Mouse (Mus musculus): ENCODE results near the gene Borcs5.

Borcs5 gene

GRCm38 (mm10) chr6:134639210-134639609 lies at the start of gene Borcs5:
TSS of gene Borcs5 (plus strand) at chr6:134639510.
- DNase-seq (ENCODE audit: low spot score) = no peak

- DNase-seq (ENCODE audit: low spot score) = no peak
Measured at GRCm38 (mm10) chr6:134591614-134592013, 47.7 kb upstream of the Borcs5 start.

DNA sequence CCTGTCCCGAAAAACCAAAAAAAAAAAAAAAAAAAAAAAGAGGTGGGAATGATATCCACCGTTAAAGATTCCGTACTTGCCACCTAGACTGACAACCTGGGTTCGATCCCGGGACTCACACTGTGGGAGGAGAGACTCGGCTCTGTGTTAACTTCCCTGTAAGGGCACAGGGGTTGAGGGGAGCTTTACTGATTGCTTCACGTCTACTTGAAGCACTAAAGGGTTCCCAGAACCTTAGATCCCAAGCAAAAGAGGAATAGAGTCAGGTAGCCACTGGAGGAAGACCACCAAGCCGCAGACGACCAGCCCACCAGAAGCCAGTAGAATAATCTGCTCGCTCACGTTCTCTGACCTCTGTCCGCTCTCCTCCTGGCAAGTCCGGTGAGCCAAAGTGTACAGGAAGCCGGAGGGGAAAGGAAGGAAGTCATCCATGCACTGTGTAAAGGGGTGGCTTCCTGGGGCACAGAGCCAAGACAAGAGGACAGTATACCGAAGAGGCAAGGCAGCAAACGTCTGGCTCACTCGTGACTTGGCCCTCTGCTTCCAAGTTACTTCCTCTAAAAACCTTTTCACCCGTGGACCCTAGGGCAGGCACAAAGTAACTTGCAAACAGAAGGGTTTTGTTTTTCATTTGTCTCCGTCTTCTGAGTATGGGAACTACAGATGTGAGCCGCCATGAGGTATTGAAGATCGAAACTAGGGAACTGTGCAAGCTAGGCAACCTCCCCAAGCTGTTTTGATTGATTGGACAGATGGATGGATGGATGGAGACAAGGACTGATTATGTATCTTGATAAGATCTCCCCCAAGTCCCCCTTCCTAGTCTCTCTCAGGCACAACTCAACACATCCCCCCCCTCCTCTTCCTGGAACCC lies 44.5 kb upstream of the Borcs5 start:
- no peak for DNase-seq (ENCODE audit: low spot score)

- DNase-seq (ENCODE audit: low spot score) = no peak
Measured at GRCm38 (mm10) chr6:134597651-134598229, 41.6 kb upstream of the Borcs5 start.

DNA sequence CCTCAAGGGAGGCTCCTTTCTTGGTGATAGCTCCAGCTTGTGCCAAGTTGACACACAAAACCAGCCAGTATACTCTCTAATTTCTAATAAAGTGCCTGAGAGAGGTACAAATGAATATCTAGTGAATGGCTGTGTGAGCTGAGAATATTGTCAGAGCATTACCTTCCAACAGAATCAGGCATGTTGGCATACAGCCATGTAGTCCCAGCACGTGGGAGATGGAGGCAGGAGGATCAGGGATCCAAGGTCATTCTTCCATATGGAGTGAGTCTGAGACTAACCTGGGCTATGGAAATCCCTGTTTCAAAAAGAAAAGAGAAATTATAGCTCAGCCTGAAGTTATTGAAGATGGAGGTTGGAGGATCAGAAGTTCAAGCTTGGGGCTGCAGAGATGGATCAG lies 40.1 kb upstream of the Borcs5 start:
- DNase-seq (ENCODE audit: low spot score) = no peak

GRCm38 (mm10) chr6:134601130-134601529 lies 38.2 kb upstream of the Borcs5 start:
- DNase-seq (ENCODE audit: low spot score) = no peak

DNA sequence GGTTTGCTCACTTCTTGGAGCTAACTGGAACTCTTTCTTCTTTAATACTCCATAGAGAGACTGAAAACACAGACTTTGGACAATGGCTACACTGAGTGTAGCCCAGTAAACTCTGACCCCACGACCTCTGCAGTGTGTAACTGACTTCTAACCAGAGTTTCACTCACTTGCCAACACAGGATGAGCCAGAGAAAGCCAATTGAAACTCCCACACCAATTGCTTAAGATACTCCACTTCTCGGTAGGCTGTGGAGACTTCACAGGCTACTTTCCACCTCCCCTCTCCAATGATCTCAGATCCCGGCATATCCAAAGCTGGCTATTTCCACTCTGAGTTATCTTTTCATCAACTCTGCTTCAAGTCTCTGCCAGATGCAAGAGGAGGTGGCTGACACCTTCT lies 37.5 kb upstream of the Borcs5 start:
- DNase-seq (ENCODE audit: low spot score) = peak; percentile 9

DNA sequence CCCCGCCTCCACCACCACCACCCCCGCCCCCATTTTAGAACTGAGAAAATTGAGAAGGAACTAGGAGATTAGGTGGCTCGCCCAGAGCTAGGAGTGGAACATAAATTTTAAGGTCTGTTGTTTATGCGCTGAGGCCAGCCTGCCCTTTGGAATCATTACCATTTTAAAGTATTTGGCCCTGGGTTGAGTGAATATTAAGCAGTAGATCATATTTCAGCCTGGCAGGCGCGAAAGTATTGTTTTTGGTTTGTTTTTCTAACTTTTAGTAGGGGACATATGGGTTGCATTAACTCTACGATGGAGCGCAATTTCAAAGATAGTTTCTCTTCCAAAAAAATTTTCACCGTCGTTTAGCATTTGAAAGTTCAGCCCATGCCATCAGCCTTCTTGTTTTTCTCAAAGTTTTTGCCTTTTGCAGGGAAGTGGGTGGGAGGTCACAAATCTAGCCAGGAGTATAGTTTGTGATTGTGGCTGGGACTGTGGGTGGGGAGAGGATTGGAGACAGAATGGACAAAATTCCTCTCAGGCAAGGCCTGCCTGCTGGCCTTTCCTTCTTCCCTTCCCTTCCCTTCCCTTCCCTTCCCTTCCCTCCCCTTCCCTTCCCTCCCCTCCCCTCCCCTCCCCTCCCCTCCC lies 36.8 kb upstream of the Borcs5 start:
- no peak for DNase-seq (ENCODE audit: low spot score)

DNA sequence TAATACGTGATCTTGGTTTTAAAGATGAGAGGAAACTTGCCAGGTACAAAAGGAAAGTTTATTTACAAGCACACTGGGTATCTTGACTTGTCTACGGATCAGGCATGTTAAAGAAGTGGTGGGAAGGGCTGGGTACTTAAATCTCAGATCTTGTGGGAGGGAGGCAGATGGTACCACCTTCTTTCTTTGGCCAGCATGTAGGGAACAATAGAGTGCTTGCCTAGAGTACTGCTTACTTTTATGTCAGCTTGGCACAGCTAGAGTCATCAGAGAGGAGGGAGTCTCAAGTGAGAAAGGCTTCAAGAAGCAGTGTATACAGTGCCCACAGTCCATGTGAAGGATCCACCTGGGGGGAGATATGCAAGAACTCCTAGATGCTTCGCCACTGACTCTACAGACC lies 34.1 kb upstream of the Borcs5 start:
- no peak for DNase-seq (ENCODE audit: low spot score)

GRCm38 (mm10) chr6:134606540-134606939 lies 32.8 kb upstream of the Borcs5 start:
- no peak for DNase-seq (ENCODE audit: low spot score)

GRCm38 (mm10) chr6:134606949-134607746 lies 32.2 kb upstream of the Borcs5 start:
- DNase-seq (ENCODE audit: low spot score) = peak; percentile 52

GRCm38 (mm10) chr6:134610380-134610779 lies 28.9 kb upstream of the Borcs5 start:
- no peak for DNase-seq (ENCODE audit: low spot score)

GRCm38 (mm10) chr6:134611896-134612295 lies 27.4 kb upstream of the Borcs5 start:
- DNase-seq (ENCODE audit: low spot score) = no peak

GRCm38 (mm10) chr6:134614322-134614721 lies 25.0 kb upstream of the Borcs5 start:
- no peak for DNase-seq (ENCODE audit: low spot score)

- peak; percentile 86 for DNase-seq (ENCODE audit: low spot score)
Measured at GRCm38 (mm10) chr6:134614723-134615648, 24.3 kb upstream of the Borcs5 start.

- DNase-seq (ENCODE audit: low spot score) = no peak
Measured at GRCm38 (mm10) chr6:134617589-134617988, 21.7 kb upstream of the Borcs5 start.

- no peak for DNase-seq (ENCODE audit: low spot score)
Measured at GRCm38 (mm10) chr6:134620129-134620528, 19.2 kb upstream of the Borcs5 start.

DNA sequence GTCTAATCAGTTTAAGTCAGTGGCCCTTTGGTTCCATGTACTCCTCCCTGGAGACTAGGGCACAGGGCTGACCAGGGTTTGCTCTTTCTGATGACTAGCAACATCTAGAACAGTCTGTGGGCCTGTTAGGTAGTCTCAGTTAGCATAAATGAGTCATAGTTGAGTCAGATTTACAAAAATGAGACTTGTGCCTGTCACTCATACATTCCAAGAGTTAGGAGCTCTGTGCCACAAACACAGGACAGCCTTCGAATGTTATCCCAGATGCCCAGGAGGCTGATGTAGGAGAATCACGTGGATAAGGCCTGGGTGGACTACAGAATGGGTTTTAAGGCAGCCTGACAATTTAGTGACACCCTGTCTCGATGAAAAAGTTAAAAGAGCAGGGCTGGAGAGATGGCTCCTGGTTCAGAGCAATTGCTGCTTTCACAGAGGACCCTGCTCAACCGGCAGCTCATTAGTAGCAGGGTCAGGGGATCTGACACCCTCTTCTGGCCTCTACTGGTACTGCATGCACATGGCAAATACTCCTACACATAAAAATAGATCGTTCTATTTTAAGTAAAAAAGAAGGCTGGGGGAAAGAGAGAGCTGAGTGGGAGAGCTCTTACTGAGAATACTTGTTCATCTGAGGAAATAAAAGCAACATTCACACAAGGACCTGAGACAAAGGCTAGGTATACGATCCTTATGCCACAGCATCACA lies 18.3 kb upstream of the Borcs5 start:
- DNase-seq (ENCODE audit: low spot score) = no peak

DNA sequence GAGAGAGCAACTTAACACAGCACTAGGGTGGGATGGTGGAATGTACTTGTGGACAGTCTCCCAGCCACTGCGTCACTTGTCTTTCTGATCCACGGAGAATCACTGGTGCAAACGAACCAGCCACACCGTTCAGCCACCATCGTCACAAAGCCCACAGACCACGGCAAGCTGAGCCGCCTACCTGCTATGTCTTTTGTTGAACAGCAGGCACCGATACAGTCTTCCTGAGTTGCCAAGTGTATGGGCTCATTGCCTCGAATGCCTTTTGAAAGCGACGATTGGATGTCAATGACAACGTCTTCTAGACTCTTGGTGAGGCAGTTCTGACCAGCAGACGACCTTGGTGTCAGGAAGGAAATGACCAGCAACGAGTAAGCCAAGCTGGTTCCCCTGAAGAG lies 17.8 kb upstream of the Borcs5 start:
- no peak for DNase-seq (ENCODE audit: low spot score)

DNA sequence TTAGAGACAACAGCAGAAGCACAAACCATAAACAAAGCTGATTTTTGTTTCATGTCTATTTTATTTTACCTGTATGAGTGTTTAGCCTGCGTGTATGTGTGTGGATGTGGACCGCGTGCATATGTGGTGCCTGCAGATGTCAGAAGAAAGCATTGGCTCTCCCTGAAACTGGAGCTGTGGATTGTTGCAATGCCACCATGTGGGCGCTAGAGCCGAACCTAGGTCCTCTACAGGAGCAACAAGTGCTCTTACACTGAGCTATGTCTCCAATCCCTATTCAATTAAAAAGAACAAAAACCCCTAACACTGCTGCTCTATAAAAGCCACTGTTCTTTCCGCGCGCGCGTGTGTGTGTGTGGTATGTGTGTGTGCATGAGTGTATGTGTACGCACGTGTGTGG lies 13.9 kb upstream of the Borcs5 start:
- DNase-seq (ENCODE audit: low spot score) = no peak

DNA sequence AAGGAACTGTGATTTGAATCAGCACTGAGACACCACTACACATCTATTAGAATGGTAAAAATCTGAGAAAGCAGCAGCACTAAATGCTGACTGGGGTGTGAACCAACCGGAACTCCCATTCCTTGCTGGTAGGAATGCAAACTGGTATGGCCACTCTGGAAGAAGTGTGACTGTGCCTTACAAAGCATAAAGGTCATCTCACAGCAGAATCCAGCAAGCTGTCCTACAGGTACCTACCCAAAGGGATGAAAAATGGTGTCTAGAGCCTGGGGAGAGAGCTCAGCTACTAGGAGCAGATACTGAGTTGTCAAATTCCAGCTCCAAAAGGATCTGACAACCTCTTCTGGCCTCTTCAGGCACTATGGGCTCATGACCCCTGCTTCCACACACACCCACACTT lies 12.7 kb upstream of the Borcs5 start:
- DNase-seq (ENCODE audit: low spot score) = no peak
